Mouse (Mus musculus): ENCODE data around the gene Rnf2.

DNA sequence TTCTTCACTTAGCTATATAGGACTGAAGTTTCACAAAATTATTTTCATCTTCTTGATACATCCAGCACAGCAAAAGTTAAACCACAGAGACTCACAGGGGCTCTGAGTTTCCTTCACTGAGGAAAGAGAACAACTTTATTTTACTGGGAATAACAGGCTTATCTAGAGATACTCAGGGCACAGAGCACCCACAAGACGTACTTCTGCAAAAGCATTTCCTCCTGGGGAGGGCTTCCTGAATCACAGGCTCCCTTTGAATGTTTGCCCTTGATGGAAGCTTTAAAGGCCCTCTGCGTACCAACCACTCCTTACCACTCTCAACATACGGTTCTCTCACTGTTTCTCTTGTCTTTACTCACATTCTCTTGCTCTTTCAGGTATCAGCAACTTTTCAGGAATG lies 78.6 kb downstream of the Rnf2 start:
- TF ChIP-seq CTCF (IDR thresholded peaks at IDR 0.05; ENCODE audit: low read depth, low read length): no peak
- no peak for TF ChIP-seq POLR2A (IDR thresholded peaks at IDR 0.05; ENCODE audit: extremely low read depth, insufficient read depth, low read length)

Measured in liver, adult 2 months (tissue).